Mouse (Mus musculus) olfactory bulb, adult 2 months (tissue): ENCODE results near the gene Dchs1.

ENCODE experiments used
- CTCF ChIP-seq: fragments of 200-500 bp; IDR thresholded peaks from 2 replicates; pipeline ENCODE4 v1.5.1; 2012; ENCODE audit warnings: low read depth, mild to moderate bottlenecking, low read length, moderate library complexity; ENCODE audit not compliant: insufficient read depth
- POLR2A ChIP-seq: fragments of 200-500 bp; IDR thresholded peaks from 2 replicates; pipeline ENCODE4 v1.6.1; 2012; ENCODE audit warnings: mild to moderate bottlenecking, low read depth, low read length, moderate library complexity; ENCODE audit not compliant: insufficient read depth

- TF ChIP-seq POLR2A (no peak), CTCF (no peak)
These were observed 9.5 kb upstream of the Dchs1 start for GRCm38 (mm10) chr7:105796972-105797371.
